Mouse (Mus musculus) skeletal muscle tissue, adult 2 months (tissue): Measurements from ENCODE around the gene Slc25a10.

Experiments used
- DNase-seq: peaks from one replicate; pipeline ENCODE4 v3.0.0-alpha.2; 2012; ENCODE audit warnings: low read depth, low spot score

The Slc25a10 gene

GRCm38 (mm10) chr11:120484265-120484981, 7.2 kb upstream of the Slc25a10 start, which contains the start of gene Mrpl12:
Mrpl12 (plus strand) TSS chr11:120484613.
- peak; percentile 90 for DNase-seq

GRCm38 (mm10) chr11:120485251-120485650, 6.4 kb upstream of the Slc25a10 start:
- DNase-seq = no peak

GRCm38 (mm10) chr11:120488516-120488915, 3.1 kb upstream of the Slc25a10 start:
- DNase-seq = no peak

GRCm38 (mm10) chr11:120489054-120489761, 2.4 kb upstream of the Slc25a10 start:
- peak; percentile 85 for DNase-seq

GRCm38 (mm10) chr11:120490291-120491046, 1.2 kb upstream of the Slc25a10 start:
- DNase-seq = no peak

- DNase-seq = no peak
These were observed 611 bp downstream of the Slc25a10 start for GRCm38 (mm10) chr11:120492024-120492877.

- no peak for DNase-seq
These were observed 1.2 kb downstream of the Slc25a10 start for GRCm38 (mm10) chr11:120492878-120493203.

- DNase-seq = no peak
These were observed 1.7 kb downstream of the Slc25a10 start for GRCm38 (mm10) chr11:120493351-120493750.

GRCm38 (mm10) chr11:120493911-120494310, 2.3 kb downstream of the Slc25a10 start:
- no peak for DNase-seq

- DNase-seq = no peak
These were observed 5.8 kb downstream of the Slc25a10 start for GRCm38 (mm10) chr11:120497436-120497835.

GRCm38 (mm10) chr11:120498226-120498625, 6.6 kb downstream of the Slc25a10 start:
- DNase-seq = no peak

- no peak for DNase-seq
These were observed 7.3 kb downstream of the Slc25a10 start for GRCm38 (mm10) chr11:120498891-120499290.

- DNase-seq = no peak
These were observed 8.3 kb downstream of the Slc25a10 start for GRCm38 (mm10) chr11:120499894-120500293.

- DNase-seq = no peak
These were observed 8.7 kb downstream of the Slc25a10 start for GRCm38 (mm10) chr11:120500357-120500756.

- no peak for DNase-seq
These were observed 9.4 kb downstream of the Slc25a10 start for GRCm38 (mm10) chr11:120501018-120501417.

GRCm38 (mm10) chr11:120501701-120502100, 10.1 kb downstream of the Slc25a10 start:
- no peak for DNase-seq

- no peak for DNase-seq
These were observed 14.0 kb downstream of the Slc25a10 start for GRCm38 (mm10) chr11:120505661-120506060.

GRCm38 (mm10) chr11:120506899-120507298, 15.3 kb downstream of the Slc25a10 start:
- no peak for DNase-seq

- no peak for DNase-seq
These were observed 16.1 kb downstream of the Slc25a10 start for GRCm38 (mm10) chr11:120507611-120508289.

- no peak for DNase-seq
These were observed 16.7 kb downstream of the Slc25a10 start for GRCm38 (mm10) chr11:120508290-120508870.
